Mouse (Mus musculus) cortical plate, adult 2 months (tissue): ENCODE data around the gene Nme2. TPM values are rescaled to one million over a fixed set of nuclear protein-coding genes. Genes with fewer than 3 reads are reported as not detected.
A peak's percentile ranks its signal among the peaks of the same experiment; 100 is the strongest.

Source experiments
- H3K27ac ChIP-seq: fragments of 200-500 bp; 2 replicates; pipeline ENCODE4 v1.5.1; 2012; ENCODE audit warnings: low read length, control low read depth, inconsistent platforms; ENCODE audit not compliant: insufficient read depth
- H3K4me1 ChIP-seq: fragments of 200-500 bp; 2 replicates; pipeline ENCODE4 v1.6.1; 2011; ENCODE audit warnings: low read length; ENCODE audit not compliant: control insufficient read depth, insufficient read depth
- H3K4me3 ChIP-seq: fragments of 200-500 bp; 2 replicates; pipeline ENCODE4 v1.5.1; 2011; ENCODE audit warnings: mild to moderate bottlenecking, low read length, control low read depth; ENCODE audit not compliant: insufficient read depth
- CTCF ChIP-seq: fragments of 200-500 bp; IDR thresholded peaks from 2 replicates; pipeline ENCODE4 v1.5.1; 2011; ENCODE audit warnings: mild to moderate bottlenecking, control low read depth, low read length; ENCODE audit not compliant: insufficient read depth; ENCODE audit errors: extremely low read depth
- POLR2A ChIP-seq: fragments of 200-500 bp; IDR thresholded peaks from 2 replicates; pipeline ENCODE4 v1.6.1; 2011; ENCODE audit warnings: mild to moderate bottlenecking, low read length, control low read depth; ENCODE audit not compliant: insufficient read depth; ENCODE audit errors: extremely low read depth
- polyA plus RNA-seq: library from polyadenylated mRNA; depleted of rRNA; stranded (reverse); fragments of >200 nt; gene quantifications from 2 replicates; pipeline ENCODE4 v1.2.3, GENCODE M21; 2012

Nme2 gene
- polyA plus RNA-seq, 1 experiment, result 129 TPM

GRCm38 (mm10) chr11:93987625-93988327 is 31.7 kb upstream of the Nme2 start:
- TF ChIP-seq CTCF (no peak), POLR2A (no peak)
- peak overlapping the region; percentile 22; the same call in 1 of the 2 replicates for H3K27ac ChIP-seq
- H3K4me1 ChIP-seq, result no peaks in the 10 kb centered on the region; the same call in 1 of the 2 replicates
- H3K4me3 ChIP-seq, result no peak overlapping the region

DNA sequence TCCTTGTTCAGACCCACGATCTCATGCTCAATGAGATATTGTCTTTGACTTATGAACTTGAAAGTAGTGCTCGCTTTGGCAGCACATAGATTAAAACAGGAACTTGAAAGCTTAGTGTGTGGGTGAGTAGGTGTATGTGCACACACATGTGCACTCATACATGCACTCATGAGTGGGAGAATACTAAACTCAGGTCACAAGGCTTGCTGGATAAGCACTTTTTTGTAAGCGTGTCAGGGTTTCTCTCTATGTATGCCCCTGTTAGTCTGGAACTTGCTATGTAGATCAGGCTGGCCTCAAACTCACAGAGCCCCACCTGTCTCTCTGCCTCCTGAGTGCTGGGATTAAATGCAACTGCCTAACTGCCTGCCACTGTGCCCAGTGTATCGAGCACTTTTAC is 31.0 kb upstream of the Nme2 start:
- no peak overlapping the region for H3K4me3 ChIP-seq
- TF ChIP-seq CTCF, result no peak
- TF ChIP-seq POLR2A, result no peak
- 0 out of 2 replicates have a peak overlapping the region, but pooled peaks have one; percentile 22 for H3K27ac ChIP-seq
- H3K4me1 ChIP-seq, result no peaks in the 10 kb centered on the region; the same call in 1 of the 2 replicates

DNA sequence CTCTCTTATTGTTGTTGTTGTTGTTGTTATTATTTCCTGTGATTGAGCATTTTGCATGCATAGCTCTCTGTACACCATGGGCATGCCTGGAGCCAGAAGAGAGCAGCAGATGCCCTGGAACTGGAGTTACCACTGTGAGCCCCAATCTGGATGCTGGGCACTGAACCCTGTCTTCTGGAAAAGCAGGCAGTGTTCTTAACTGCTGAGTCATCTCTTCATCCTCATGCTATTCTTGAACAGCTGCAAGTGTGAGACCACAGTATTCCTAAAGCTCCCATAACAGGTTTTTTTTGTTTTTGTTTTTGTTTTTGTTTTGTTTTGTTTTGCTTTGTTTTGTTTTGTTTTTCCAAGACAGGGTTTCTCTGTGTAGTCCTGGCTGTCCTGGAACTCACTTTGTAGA is 30.2 kb upstream of the Nme2 start:
- Histone ChIP-seq H3K4me1 (no peaks in the 10 kb centered on the region; the same call in 1 of the 2 replicates), H3K4me3 (no peak overlapping the region), H3K27ac (no peak overlapping the region)
- TF ChIP-seq POLR2A (no peak), CTCF (no peak)

GRCm38 (mm10) chr11:93985265-93985664 is 29.2 kb upstream of the Nme2 start:
- H3K27ac ChIP-seq, result no peak overlapping the region
- no peaks in the 10 kb centered on the region; the same call in 1 of the 2 replicates for H3K4me1 ChIP-seq
- H3K4me3 ChIP-seq, result no peak overlapping the region
- TF ChIP-seq CTCF, result no peak

- no peaks in the 10 kb centered on the region; the same call in 1 of the 2 replicates for H3K4me1 ChIP-seq
- H3K4me3 ChIP-seq, result no peak overlapping the region
- H3K27ac ChIP-seq, result no peak overlapping the region
- TF ChIP-seq CTCF, result no peak
- no peak for TF ChIP-seq POLR2A
These were observed 28.6 kb upstream of the Nme2 start for GRCm38 (mm10) chr11:93984619-93985018.

GRCm38 (mm10) chr11:93979502-93980049 is 23.5 kb upstream of the Nme2 start:
- Histone ChIP-seq H3K4me3 (no peak overlapping the region), H3K4me1 (no peaks in the 10 kb centered on the region), H3K27ac (no peak overlapping the region)
- TF ChIP-seq CTCF (no peak), POLR2A (no peak)

DNA sequence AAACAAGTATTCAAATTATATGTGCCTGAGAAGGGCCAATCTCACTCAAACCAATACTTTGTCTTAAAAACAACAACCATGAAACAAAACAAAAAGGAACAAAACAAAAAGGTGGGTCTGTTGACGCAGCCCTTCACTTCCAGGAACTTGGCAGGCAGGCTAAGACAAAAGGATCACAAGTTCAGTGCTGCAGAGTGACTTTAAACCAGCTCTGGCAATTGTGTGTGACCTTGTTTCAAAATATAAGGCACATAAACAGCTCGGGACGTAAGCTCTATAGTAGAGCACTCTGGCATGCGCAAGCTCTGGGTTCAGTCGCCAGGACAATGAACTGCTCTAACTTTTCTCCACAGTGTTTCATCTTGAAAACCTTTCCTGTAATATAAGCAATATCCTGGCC is 16.9 kb upstream of the Nme2 start:
- Histone ChIP-seq H3K4me3 (no peak overlapping the region), H3K27ac (no peak overlapping the region), H3K4me1 (no peaks in the 10 kb centered on the region)
- TF ChIP-seq POLR2A, result no peak
- TF ChIP-seq CTCF, result no peak

DNA sequence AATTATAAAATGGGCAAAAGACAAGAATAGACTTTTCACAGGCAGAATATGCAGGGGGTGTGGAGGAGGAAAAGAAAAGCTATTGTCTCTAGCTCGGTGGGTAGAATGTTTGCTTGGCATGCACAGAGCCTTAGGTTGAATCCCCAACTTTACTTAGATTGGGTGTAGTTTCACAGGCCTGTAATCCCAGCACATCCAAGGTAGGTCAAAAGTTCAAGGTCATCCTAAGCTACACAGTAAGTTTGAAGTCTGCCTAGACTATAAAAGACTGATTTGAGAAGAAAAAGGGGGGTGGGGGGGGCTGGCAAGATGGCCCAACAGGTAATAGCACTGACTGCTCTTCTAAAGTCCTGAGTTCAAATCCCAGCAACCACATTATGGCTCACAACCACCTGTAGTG is 13.7 kb upstream of the Nme2 start:
- Histone ChIP-seq H3K4me1 (peaks cover 2% of the 10 kb centered on the region; the same call in 1 of the 2 replicates), H3K4me3 (no peak overlapping the region), H3K27ac (no peak overlapping the region)
- TF ChIP-seq POLR2A, result no peak
- TF ChIP-seq CTCF, result no peak

- H3K4me3 ChIP-seq, result no peak overlapping the region
- peaks cover 2% of the 10 kb centered on the region; the same call in 1 of the 2 replicates for H3K4me1 ChIP-seq
- no peak for TF ChIP-seq POLR2A
- TF ChIP-seq CTCF, result no peak
- peak overlapping the region; percentile 8; the same call in 1 of the 2 replicates for H3K27ac ChIP-seq
These were observed 13.1 kb upstream of the Nme2 start for GRCm38 (mm10) chr11:93969171-93969570.

GRCm38 (mm10) chr11:93968848-93969128 is 12.7 kb upstream of the Nme2 start:
- TF ChIP-seq CTCF, result no peak
- no peak for TF ChIP-seq POLR2A
- Histone ChIP-seq H3K27ac (peak overlapping the region; percentile 8; the same call in 1 of the 2 replicates), H3K4me3 (no peak overlapping the region), H3K4me1 (peaks cover 2% of the 10 kb centered on the region; the same call in 1 of the 2 replicates)
